Mouse (Mus musculus) spleen, adult 12 weeks (tissue): ENCODE results near the gene Kirrel.
A peak's percentile ranks its signal among the peaks of the same experiment; 100 is the strongest.

ENCODE experiments used
- DNase-seq: peaks from one replicate; pipeline ENCODE4 v3.0.0; 2022; ENCODE audit warnings: low spot score

Kirrel gene

GRCm38 (mm10) chr3:87077681-87078080 is 96.9 kb downstream of the Kirrel start:
- no peak for DNase-seq

GRCm38 (mm10) chr3:87076899-87077298 is 97.6 kb downstream of the Kirrel start:
- DNase-seq: no peak

- no peak for DNase-seq
Observed at GRCm38 (mm10) chr3:87076161-87076560, 98.4 kb downstream of the Kirrel start.

- no peak for DNase-seq
Observed at GRCm38 (mm10) chr3:87072612-87073515, 101.7 kb downstream of the Kirrel start.

- DNase-seq: no peak
Observed at GRCm38 (mm10) chr3:87072191-87072590, 102.4 kb downstream of the Kirrel start.

GRCm38 (mm10) chr3:87067396-87067975 is 107.1 kb downstream of the Kirrel start:
- DNase-seq: no peak

GRCm38 (mm10) chr3:87053939-87054338 is 120.6 kb downstream of the Kirrel start:
- no peak for DNase-seq

- DNase-seq: no peak
Observed at GRCm38 (mm10) chr3:87047801-87048200, 126.7 kb downstream of the Kirrel start.

GRCm38 (mm10) chr3:87041733-87042132 is 132.8 kb downstream of the Kirrel start:
- DNase-seq: no peak

- no peak for DNase-seq
Observed at GRCm38 (mm10) chr3:87038500-87038899, 136.0 kb downstream of the Kirrel start.

- no peak for DNase-seq
Observed at GRCm38 (mm10) chr3:87034061-87034460, 140.5 kb downstream of the Kirrel start.

- DNase-seq: peak; percentile 44
Observed at GRCm38 (mm10) chr3:87033357-87033756, 141.2 kb downstream of the Kirrel start.

- peak; percentile 27 for DNase-seq
Observed at GRCm38 (mm10) chr3:87030855-87031254, 143.7 kb downstream of the Kirrel start.
